Mouse (Mus musculus): ENCODE data around the gene Trim59.

The Trim59 gene

DNA sequence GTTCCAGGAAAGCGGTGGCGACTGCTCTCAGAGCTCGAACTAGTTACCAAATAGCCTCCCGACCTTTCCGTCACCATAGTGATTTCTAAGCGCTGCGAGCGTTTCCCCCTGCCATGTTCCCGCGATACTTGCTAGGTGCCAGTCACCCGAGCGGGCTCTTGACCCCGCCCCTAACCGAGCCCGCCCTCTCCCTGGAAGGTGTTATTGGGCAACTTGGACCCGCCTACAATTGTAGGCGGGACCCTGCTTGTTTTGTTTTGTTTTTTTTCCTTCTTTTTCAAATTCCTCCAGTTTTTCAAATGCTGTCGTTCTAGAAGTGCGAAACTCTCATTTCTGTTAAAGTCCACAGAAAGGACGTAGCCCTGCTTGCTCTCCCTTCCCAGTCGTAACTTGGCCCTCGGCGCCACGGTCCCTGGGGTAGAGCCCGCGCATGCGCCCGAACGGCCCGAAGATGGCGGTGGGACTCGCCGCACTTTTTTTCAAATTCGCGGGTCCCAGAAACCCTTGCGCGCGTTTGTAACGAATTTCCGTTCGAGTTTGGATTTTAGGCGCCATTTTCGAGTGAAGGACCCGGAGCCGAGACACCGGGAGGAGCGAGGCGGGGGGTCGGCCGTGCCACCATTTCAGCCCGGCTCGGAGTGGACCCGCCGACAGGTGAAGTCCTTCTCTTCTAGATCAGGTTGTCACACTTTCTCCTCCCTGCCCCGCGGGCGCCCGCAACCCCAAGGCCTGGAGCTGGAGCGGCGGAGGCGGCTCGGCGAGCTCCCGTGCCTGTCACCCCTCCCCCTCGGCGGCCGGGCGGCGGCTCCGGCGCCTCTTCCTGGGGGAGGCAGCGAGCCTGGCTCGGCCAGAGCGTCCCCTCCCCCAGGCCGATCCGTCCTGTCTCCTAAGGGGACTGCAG is 39.9 kb downstream of the Trim59 start, which contains the start of the genes Ift80 and Smc4:
Gene Ift80 (minus strand): TSS at position 134 of the 901 bp plus-strand sequence.
Gene Smc4 (plus strand): TSS at position 302 of the 901 bp plus-strand sequence.
- peak; percentile 94 to 97 for DNase-seq

DNA sequence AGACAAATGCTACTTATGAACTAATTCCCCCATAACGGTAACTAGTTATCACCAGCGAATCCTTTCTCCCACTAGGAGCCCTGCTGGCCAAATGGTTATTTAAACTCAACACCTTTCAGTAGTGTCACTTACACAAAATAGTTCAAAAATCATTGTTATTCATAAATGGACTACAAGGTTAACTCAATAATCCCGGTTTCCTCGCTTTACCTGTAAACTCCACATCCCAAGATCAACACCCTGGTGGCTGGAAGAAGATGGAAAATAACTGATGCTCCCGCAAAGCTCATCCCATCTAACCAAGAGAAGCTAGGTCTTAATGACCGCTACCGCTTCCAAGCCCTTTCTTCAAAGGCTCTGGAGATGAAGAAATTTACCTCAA is 40.5 kb downstream of the Trim59 start:
- DNase-seq: no peak

DNA sequence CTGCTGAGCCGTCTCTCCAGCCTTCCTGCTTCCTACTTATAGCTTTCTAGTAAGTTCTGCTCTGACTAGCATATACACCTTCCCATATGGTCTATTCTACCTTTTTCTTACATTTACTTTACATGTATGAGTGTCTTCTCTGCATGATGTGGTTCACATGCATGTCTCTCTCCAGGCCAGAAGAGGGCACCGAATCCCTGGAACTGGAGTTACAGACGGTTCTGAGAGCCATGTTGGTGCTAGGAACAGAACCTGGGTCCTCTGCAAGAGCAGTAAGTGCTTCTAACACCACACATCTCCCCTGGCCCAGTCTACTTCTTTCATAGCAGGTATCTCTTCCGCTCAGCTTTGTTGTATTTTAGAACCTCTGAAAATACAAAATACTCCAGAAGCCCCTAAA is 41.8 kb downstream of the Trim59 start:
- DNase-seq: no peak

DNA sequence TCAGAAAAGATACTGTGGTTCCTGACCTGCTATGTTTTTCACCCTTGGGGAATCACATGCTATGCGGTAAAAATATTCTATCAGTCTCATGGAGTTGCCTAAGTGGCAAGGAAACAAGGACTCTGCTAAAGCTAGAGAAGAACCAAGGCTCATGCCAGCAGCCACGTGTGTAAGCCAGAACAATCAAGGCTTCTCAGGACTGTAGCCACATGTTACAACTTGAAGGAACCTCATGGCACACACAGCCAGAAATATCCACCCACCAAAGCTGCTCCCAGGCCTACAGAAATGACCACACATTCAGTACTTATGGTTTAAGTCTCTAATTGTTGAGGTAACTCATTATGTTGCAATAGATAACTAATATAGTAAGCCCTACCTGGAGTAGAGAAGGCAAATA is 58.0 kb downstream of the Trim59 start:
- no peak for DNase-seq

Measured in thymus, postnatal 36 days (tissue).